Mouse (Mus musculus): Measurements from ENCODE around the gene Fam102a. TPM values are rescaled to one million over a fixed set of nuclear protein-coding genes. Genes with fewer than 3 reads are reported as not detected.
A peak's percentile ranks its signal among the peaks of the same experiment; 100 is the strongest.

Gene Fam102a
- polyA plus RNA-seq, 1 experiment from 2014 or later: 7.6 TPM

DNA sequence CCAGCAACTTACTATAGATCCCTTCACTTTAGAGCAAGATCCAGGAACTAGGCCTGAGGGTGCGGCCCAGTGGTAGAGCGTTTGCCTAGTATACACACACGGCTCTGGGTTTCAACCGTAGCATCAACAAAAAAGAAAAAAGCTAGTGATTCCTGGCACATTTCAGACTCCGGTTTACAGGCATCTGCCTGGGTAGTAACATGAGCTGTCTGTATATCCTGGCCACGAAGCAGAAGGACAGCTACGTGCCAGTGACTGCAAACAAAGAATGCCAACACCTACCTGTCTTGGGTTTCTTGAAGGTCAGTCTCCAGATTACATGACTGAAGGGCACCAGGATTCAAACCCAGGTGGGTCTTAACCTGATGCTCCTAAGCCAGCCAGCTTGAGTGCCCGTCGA, 14.0 kb downstream of the Fam102a start:
- Histone ChIP-seq H3K4me2 (ENCODE audit: low read depth, low read length) (no peak overlapping the region), H3K4me3 (ENCODE audit: low read length) (no peak overlapping the region), H3K9ac (ENCODE audit: low read depth, low read length) (no peak overlapping the region), H3K27ac (ENCODE audit: low read length) (peak overlapping the region; percentile 20), H3K27me3 (replicated peaks; ENCODE audit: control insufficient read depth, insufficient read depth, low read length) (no peaks in the 10 kb centered on the region), H3K4me1 (ENCODE audit: control insufficient read depth, insufficient read depth, low read length) (peaks cover 31% of the 10 kb centered on the region), H3K9me3 (ENCODE audit: control insufficient read depth, low read length) (no peaks in the 10 kb centered on the region), H3K36me3 (ENCODE audit: control insufficient read depth, insufficient read depth, low read length) (no peaks in the 10 kb centered on the region)
- WGBS: 72% methylated on average over 9 of the region's 9 CpGs
- ATAC-seq: no peak

DNA sequence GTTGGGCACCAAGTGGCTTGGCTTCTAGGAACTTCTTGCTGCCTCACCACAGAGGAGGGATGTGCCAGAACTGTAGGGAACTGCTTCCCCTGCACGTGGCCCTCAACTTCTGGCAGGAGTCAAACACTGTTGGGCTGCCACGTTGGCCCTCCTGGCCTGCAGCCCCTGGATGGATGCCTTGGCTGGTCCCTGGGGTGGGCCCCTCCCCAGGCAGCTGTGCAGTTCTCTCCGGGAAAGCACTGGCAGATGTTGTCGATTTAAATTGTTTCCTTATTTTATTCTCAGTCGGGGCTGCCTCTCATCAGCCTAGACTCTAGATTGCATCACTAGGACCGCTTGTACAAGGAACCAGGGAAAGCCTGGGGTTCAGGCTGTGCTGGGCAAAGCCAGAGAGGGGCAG, 14.6 kb downstream of the Fam102a start:
- Histone ChIP-seq H3K27me3 (replicated peaks; ENCODE audit: control insufficient read depth, insufficient read depth, low read length) (no peaks in the 10 kb centered on the region), H3K4me1 (ENCODE audit: control insufficient read depth, insufficient read depth, low read length) (peaks cover 30% of the 10 kb centered on the region), H3K36me3 (ENCODE audit: control insufficient read depth, insufficient read depth, low read length) (no peaks in the 10 kb centered on the region), H3K4me3 (ENCODE audit: low read length) (no peak overlapping the region), H3K9ac (ENCODE audit: low read depth, low read length) (no peak overlapping the region), H3K27ac (ENCODE audit: low read length) (peak overlapping the region; percentile 20), H3K4me2 (ENCODE audit: low read depth, low read length) (no peak overlapping the region), H3K9me3 (ENCODE audit: control insufficient read depth, low read length) (no peaks in the 10 kb centered on the region)
- 46% methylated on average over 6 of the region's 6 CpGs for WGBS
- ATAC-seq: 0 out of 2 replicates have a peak, but pooled peaks have one; percentile 15

DNA sequence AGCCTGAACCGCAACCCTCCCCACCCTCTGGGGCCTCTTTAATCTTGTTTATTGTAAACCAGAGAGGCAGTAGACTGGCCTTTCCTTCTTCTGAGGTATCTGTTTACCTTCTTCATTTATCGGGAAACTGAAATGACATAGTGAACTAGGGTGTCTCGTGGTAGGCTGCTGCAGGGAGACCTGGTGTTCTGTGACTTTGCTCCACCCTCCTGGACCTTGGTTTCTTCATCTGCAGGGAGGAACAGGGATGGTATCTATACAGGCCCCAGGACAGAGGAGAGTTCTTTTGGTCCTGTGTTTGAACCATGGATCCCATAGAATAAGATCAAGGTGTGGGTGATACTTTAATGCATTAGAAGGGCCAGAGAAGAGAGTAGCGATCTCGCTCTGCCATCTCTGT, 16.1 kb downstream of the Fam102a start:
- Histone ChIP-seq H3K27me3 (replicated peaks; ENCODE audit: control insufficient read depth, insufficient read depth, low read length) (no peaks in the 10 kb centered on the region), H3K4me1 (ENCODE audit: control insufficient read depth, insufficient read depth, low read length) (peaks cover 28% of the 10 kb centered on the region), H3K27ac (ENCODE audit: low read length) (0 out of 2 replicates have a peak overlapping the region, but pooled peaks have one; percentile 9), H3K4me3 (ENCODE audit: low read length) (no peak overlapping the region), H3K9ac (ENCODE audit: low read depth, low read length) (no peak overlapping the region), H3K4me2 (ENCODE audit: low read depth, low read length) (no peak overlapping the region), H3K9me3 (ENCODE audit: control insufficient read depth, low read length) (no peaks in the 10 kb centered on the region), H3K36me3 (ENCODE audit: control insufficient read depth, insufficient read depth, low read length) (no peaks in the 10 kb centered on the region)
- 64% methylated on average over 5 of the region's 5 CpGs for WGBS
- ATAC-seq: peak; percentile 65

DNA sequence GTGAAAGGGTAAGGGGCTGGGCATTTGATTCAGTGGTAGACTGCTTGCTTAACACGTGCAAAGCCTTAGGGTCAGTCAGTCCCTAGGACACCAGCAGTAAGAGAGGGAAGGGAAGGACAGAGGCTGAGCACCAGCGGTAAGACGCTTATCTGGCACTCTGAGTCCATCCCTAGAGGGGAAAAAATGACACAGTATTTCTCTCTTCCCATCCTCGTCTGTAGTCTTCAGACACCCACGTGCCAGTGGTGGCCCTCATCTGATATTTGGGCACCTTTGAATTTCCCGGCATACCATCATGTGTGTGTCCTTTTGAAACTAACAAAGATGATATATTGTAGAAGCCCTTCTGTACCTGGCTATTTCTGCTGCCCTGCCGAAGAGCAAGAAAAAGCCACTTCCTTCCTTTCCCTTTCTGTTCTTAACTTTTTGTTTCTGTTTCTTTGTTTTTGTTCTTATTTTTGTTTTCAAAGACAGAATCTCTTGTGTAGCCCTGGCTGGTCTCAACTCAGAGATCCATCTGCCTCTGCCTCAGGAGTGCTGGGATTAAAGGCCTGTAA, 18.5 kb downstream of the Fam102a start:
- H3K36me3 ChIP-seq (ENCODE audit: control insufficient read depth, insufficient read depth, low read length): no peaks in the 10 kb centered on the region; the same call in 1 of the 2 replicates
- H3K27ac ChIP-seq (ENCODE audit: low read length): no peak overlapping the region
- 67% methylated on average over 7 of the region's 7 CpGs for WGBS
- H3K27me3 ChIP-seq (replicated peaks; ENCODE audit: control insufficient read depth, insufficient read depth, low read length): no peaks in the 10 kb centered on the region
- ATAC-seq: no peak
- peaks cover 22% of the 10 kb centered on the region for H3K4me1 ChIP-seq (ENCODE audit: control insufficient read depth, insufficient read depth, low read length)
- H3K9me3 ChIP-seq (ENCODE audit: control insufficient read depth, low read length): no peaks in the 10 kb centered on the region
- H3K9ac ChIP-seq (ENCODE audit: low read depth, low read length): no peak overlapping the region
- H3K4me2 ChIP-seq (ENCODE audit: low read depth, low read length): no peak overlapping the region
- no peak overlapping the region for H3K4me3 ChIP-seq (ENCODE audit: low read length)

DNA sequence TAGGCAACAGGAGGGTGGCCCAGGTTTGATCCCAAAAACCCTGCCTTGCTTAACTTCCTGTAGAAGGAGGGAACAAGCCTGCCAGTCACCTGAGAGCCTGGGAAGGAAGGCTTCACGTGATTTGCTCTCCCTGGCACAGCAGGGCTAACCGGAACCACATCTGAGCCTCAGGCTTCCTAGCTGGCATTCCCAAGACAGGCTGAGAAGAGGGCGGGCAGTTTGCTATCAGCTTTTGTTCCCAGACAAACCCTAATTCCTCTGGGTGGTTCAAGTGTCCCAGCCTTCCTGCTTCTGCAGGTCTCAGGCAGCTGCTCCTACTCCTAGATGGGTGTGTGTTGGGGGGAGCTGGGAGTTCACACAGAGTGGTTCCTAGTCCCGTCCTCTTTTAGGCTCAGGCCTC, 20.4 kb downstream of the Fam102a start:
- Histone ChIP-seq H3K9ac (ENCODE audit: low read depth, low read length) (peak overlapping the region; percentile 12; the same call in 1 of the 2 replicates), H3K4me3 (ENCODE audit: low read length) (no peak overlapping the region), H3K4me1 (ENCODE audit: control insufficient read depth, insufficient read depth, low read length) (peaks cover 7% of the 10 kb centered on the region), H3K27me3 (replicated peaks; ENCODE audit: control insufficient read depth, insufficient read depth, low read length) (no peaks in the 10 kb centered on the region), H3K36me3 (ENCODE audit: control insufficient read depth, insufficient read depth, low read length) (peaks cover 2% of the 10 kb centered on the region; the same call in 1 of the 2 replicates), H3K27ac (ENCODE audit: low read length) (no peak overlapping the region), H3K4me2 (ENCODE audit: low read depth, low read length) (no peak overlapping the region), H3K9me3 (ENCODE audit: control insufficient read depth, low read length) (no peaks in the 10 kb centered on the region)
- ATAC-seq: no peak
- WGBS: 53% methylated on average over 4 of the region's 4 CpGs

DNA sequence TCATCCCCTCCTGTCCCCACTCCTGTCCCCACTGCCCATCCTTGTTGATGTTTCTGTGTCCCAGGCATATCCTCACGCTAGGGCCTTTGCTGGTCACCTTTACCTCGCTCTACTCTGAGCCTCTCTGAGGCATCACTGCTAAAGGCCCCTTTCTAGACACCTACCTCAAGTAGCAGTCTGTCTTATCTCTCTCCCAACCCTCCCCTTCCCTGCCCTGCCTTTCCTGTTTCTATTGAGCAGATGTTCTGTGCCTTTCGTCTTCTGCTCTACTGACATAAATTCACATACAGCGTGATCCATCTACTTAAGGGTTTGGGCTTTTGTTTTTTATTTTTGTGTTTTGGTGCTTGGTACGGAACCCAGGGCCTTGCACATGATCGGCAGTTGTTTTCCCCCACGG, 20.9 kb downstream of the Fam102a start:
- Histone ChIP-seq H3K27ac (ENCODE audit: low read length) (no peak overlapping the region), H3K9ac (ENCODE audit: low read depth, low read length) (no peak overlapping the region), H3K27me3 (replicated peaks; ENCODE audit: control insufficient read depth, insufficient read depth, low read length) (no peaks in the 10 kb centered on the region)

DNA sequence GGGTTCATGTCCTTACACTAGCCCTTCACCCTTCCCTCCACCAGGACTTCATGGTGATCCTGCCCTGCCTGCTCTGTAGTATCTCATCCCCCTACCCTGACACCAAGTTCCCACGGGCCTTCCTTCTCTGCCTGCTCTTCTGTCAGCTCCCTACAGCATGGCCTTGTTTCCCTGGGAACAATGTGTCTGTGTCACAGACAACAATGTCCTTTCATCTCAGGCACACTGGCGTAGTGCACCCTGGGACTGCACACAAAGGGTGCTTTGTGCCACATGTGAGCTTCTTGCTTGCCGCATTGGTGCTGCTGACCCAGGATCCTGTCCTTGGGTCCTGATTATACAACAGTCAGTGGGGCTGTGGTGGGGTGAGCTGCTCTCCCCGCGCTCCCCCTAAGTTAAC, 24.4 kb downstream of the Fam102a start:
- no peaks in the 10 kb centered on the region for H3K4me1 ChIP-seq (ENCODE audit: control insufficient read depth, insufficient read depth, low read length)
- H3K9ac ChIP-seq (ENCODE audit: low read depth, low read length): no peak overlapping the region
- H3K36me3 ChIP-seq (ENCODE audit: control insufficient read depth, insufficient read depth, low read length): peaks cover 7% of the 10 kb centered on the region; the same call in 1 of the 2 replicates
- WGBS: 64% methylated on average over 5 of the region's 5 CpGs
- no peak overlapping the region for H3K4me2 ChIP-seq (ENCODE audit: low read depth, low read length)
- H3K4me3 ChIP-seq (ENCODE audit: low read length): no peak overlapping the region
- no peaks in the 10 kb centered on the region for H3K9me3 ChIP-seq (ENCODE audit: control insufficient read depth, low read length)
- H3K27me3 ChIP-seq (replicated peaks; ENCODE audit: control insufficient read depth, insufficient read depth, low read length): no peaks in the 10 kb centered on the region
- peak; percentile 53 for ATAC-seq
- 0 out of 2 replicates have a peak overlapping the region, but pooled peaks have one; percentile 33 for H3K27ac ChIP-seq (ENCODE audit: low read length)

More for the DNA sequence above, 20.9 kb downstream of the Fam102a start:
- H3K36me3 ChIP-seq (ENCODE audit: control insufficient read depth, insufficient read depth, low read length): peaks cover 7% of the 10 kb centered on the region; the same call in 1 of the 2 replicates
- peaks cover 2% of the 10 kb centered on the region for H3K4me1 ChIP-seq (ENCODE audit: control insufficient read depth, insufficient read depth, low read length)
- no peaks in the 10 kb centered on the region for H3K9me3 ChIP-seq (ENCODE audit: control insufficient read depth, low read length)
- H3K4me2 ChIP-seq (ENCODE audit: low read depth, low read length): no peak overlapping the region
- no peak for ATAC-seq
- H3K4me3 ChIP-seq (ENCODE audit: low read length): no peak overlapping the region
- 79% methylated on average over 7 of the region's 7 CpGs for WGBS

DNA sequence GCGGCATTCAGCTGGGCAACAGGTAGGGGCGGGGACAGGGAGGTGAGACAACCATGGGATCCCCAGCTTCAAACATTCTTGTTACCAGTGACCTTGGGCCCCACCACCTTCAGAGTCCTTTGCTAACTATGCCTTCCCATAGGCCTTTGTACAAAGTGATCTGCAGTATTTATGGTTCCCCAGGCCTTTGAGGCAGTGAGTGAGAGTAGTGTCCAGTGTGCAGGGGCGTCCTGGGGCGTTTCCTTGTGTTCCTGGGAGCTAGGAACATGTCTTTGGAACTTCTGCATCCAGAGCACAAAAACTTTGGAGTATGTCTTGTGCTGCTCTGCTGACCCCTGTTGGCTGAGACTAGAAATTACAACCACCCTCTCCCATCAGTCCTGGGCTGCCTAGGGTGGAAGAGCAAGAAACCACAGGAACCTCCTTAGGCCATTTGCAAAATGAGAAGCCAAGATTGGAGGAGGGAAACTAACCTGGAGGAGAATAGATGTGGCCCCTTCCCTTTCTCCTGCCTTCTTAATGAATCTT, 31.5 kb downstream of the Fam102a start:
- H3K4me2 ChIP-seq (ENCODE audit: low read depth, low read length): no peak overlapping the region
- H3K4me1 ChIP-seq (ENCODE audit: control insufficient read depth, insufficient read depth, low read length): peaks cover 4% of the 10 kb centered on the region
- WGBS: 33% methylated on average over 4 of the region's 4 CpGs
- no peak overlapping the region for H3K4me3 ChIP-seq (ENCODE audit: low read length)
- no peak overlapping the region for H3K9ac ChIP-seq (ENCODE audit: low read depth, low read length)
- no peaks in the 10 kb centered on the region for H3K9me3 ChIP-seq (ENCODE audit: control insufficient read depth, low read length)
- ATAC-seq: peak; percentile 27; the same call in 1 of the 2 replicates
- H3K36me3 ChIP-seq (ENCODE audit: control insufficient read depth, insufficient read depth, low read length): peaks cover 18% of the 10 kb centered on the region
- H3K27ac ChIP-seq (ENCODE audit: low read length): no peak overlapping the region; the same call in 1 of the 2 replicates
- no peaks in the 10 kb centered on the region for H3K27me3 ChIP-seq (replicated peaks; ENCODE audit: control insufficient read depth, insufficient read depth, low read length)

DNA sequence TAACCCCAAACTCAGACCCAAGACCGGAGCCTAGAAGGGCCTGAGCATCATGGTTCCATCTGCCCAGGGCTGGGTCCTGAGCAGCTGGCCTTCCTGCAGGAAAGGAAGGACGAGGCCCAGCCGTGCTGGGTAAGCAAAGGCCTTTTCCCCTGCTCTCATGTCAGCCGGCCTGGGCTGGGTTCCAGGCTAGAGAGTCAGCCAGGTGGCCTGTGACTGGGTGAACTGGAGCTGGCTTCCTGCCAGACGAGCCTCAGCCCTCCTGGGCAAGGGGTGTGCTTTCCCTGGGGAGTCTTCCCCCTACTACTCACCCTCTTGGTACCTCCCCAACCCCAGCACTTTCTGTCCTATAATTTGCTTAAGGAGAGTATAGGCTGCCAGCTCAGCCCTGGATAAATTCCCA, 33.0 kb downstream of the Fam102a start:
- no peaks in the 10 kb centered on the region for H3K27me3 ChIP-seq (replicated peaks; ENCODE audit: control insufficient read depth, insufficient read depth, low read length)

More for the DNA sequence above, 33.0 kb downstream of the Fam102a start:
- Histone ChIP-seq H3K4me3 (ENCODE audit: low read length) (no peak overlapping the region), H3K36me3 (ENCODE audit: control insufficient read depth, insufficient read depth, low read length) (peaks cover 18% of the 10 kb centered on the region), H3K4me2 (ENCODE audit: low read depth, low read length) (no peak overlapping the region), H3K9me3 (ENCODE audit: control insufficient read depth, low read length) (no peaks in the 10 kb centered on the region), H3K9ac (ENCODE audit: low read depth, low read length) (0 out of 2 replicates have a peak overlapping the region, but pooled peaks have one; percentile 14), H3K27ac (ENCODE audit: low read length) (no peak overlapping the region), H3K4me1 (ENCODE audit: control insufficient read depth, insufficient read depth, low read length) (peaks cover 8% of the 10 kb centered on the region)
- no peak for ATAC-seq
- 58% methylated on average over 5 of the region's 5 CpGs for WGBS
